Mouse (Mus musculus) intestine, postnatal 0 days (tissue): ENCODE measurements at regions not wholly inside any gene's neighbourhood (a gene's known extent, or its start where the extent isn't known, plus 50 kb on each side); places are given as distances from the start of the nearest gene placed in this dataset.
A peak's percentile ranks its signal among the peaks of the same experiment; 100 is the strongest.

Experiments
- ATAC-seq: fragments of 200-750 bp; cut with Nextera tagmentation; 2 replicates; pipeline ENCODE4 v1.8.0; 2017; ENCODE audit warnings: mild to moderate bottlenecking, moderate TSS enrichment, moderate library complexity
- H3K27ac ChIP-seq: fragments of 300-500 bp; sonication (generic); 2 replicates; pipeline ENCODE4 v1.5.1; 2014; ENCODE audit warnings: mild to moderate bottlenecking, low read depth, low read length, moderate library complexity
- H3K27me3 ChIP-seq: fragments of 300-500 bp; sonication (generic); replicated peaks from 2 replicates; pipeline ENCODE4 v1.6.1; 2014; ENCODE audit warnings: low read length, mixed read lengths; ENCODE audit not compliant: control insufficient read depth, insufficient read depth
- H3K36me3 ChIP-seq: fragments of 300-500 bp; sonication (generic); 2 replicates; pipeline ENCODE4 v1.6.1; 2014; ENCODE audit warnings: mild to moderate bottlenecking, moderate library complexity; ENCODE audit not compliant: control insufficient read depth, insufficient read depth
- H3K4me1 ChIP-seq: fragments of 300-500 bp; sonication (generic); replicated peaks from 2 replicates; pipeline ENCODE4 v1.6.1; 2014; ENCODE audit warnings: antibody characterized with exemption, low read length, mixed read lengths; ENCODE audit not compliant: control insufficient read depth, insufficient read depth
- H3K4me2 ChIP-seq: fragments of 300-500 bp; sonication (generic); replicated peaks from 2 replicates; pipeline ENCODE4 v1.6.1; 2014; ENCODE audit warnings: low read depth, mild to moderate bottlenecking, moderate library complexity
- H3K4me3 ChIP-seq: fragments of 300-500 bp; sonication (generic); 2 replicates; pipeline ENCODE4 v1.5.1; 2014; ENCODE audit warnings: low read depth, low read length
- H3K9ac ChIP-seq: fragments of 300-500 bp; sonication (generic); 2 replicates; pipeline ENCODE4 v1.6.1; 2014; ENCODE audit warnings: mild to moderate bottlenecking, low read depth, low read length
- H3K9me3 ChIP-seq: fragments of 300-500 bp; sonication (generic); 2 replicates; pipeline ENCODE4 v1.6.1; 2016; ENCODE audit warnings: mixed run types; ENCODE audit not compliant: control insufficient read depth
- CTCF ChIP-seq: sonication (generic); IDR thresholded peaks from 2 replicates; pipeline ENCODE4 v1.5.1; 2016; ENCODE audit warnings: low read depth, mild to moderate bottlenecking, control low read depth, antibody characterized with exemption, moderate library complexity
- WGBS: fragments of 180-500 bp; shearing (Covaris S2); extraction: QIAGEN DNeasy Blood & Tissue Kit; methylation state at CpG from one replicate; pipeline ENCODE4 v1.1.7; 2014; 5-methylcytosine and 5-hydroxymethylcytosine counted together

- no peaks in the 10 kb centered on the region for H3K9me3 ChIP-seq
- H3K4me2 ChIP-seq = no peak overlapping the region
- H3K27ac ChIP-seq = no peak overlapping the region
- no peak overlapping the region for H3K4me3 ChIP-seq
- ATAC-seq = no peak
- WGBS = 54% methylated on average over 2 of the region's 2 CpGs
- TF ChIP-seq CTCF = peak; percentile 40
- H3K4me1 ChIP-seq = no peaks in the 10 kb centered on the region
- H3K9ac ChIP-seq = no peak overlapping the region
- H3K36me3 ChIP-seq = no peaks in the 10 kb centered on the region
- H3K27me3 ChIP-seq = no peaks in the 10 kb centered on the region
Measured at GRCm38 (mm10) chr3:117153011-117153473, 184.3 kb upstream of the Palmd start.

GRCm38 (mm10) chr3:117152414-117152813 lies 183.6 kb upstream of the Palmd start:
- WGBS = 83% methylated on average over 8 of the region's 8 CpGs
- ATAC-seq = no peak

DNA sequence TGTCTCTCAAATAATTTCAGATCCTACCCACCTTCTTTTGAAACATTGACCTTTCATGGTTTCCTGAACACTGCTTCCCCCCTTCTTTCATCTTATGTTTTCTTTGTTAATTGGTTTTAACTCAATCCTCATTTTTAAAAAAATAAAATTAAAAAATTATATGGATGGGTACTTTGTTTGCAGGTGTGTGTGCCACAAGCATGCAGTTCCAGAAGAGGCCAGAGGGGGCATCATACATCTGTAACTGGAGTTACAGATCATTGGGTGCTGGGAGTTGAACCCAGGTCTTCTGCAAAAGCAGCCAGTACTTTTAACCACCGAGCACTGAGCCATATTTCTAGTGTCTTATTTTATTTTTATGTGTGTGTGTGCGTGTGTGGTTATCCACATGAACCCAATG lies 178.6 kb upstream of the Palmd start:
- H3K4me3 ChIP-seq = no peak overlapping the region
- no peak overlapping the region for H3K27ac ChIP-seq
- 92% methylated on average over 2 of the region's 2 CpGs for WGBS
- H3K9me3 ChIP-seq = no peaks in the 10 kb centered on the region
- H3K9ac ChIP-seq = no peak overlapping the region
- ATAC-seq = no peak
- no peak for TF ChIP-seq CTCF
- no peaks in the 10 kb centered on the region for H3K36me3 ChIP-seq
- H3K27me3 ChIP-seq = no peaks in the 10 kb centered on the region
- no peaks in the 10 kb centered on the region for H3K4me1 ChIP-seq
- H3K4me2 ChIP-seq = no peak overlapping the region

More at GRCm38 (mm10) chr3:117152414-117152813, 183.6 kb upstream of the Palmd start:
- no peak for TF ChIP-seq CTCF
- no peaks in the 10 kb centered on the region for H3K4me1 ChIP-seq
- no peak overlapping the region for H3K4me2 ChIP-seq
- no peaks in the 10 kb centered on the region for H3K36me3 ChIP-seq
- no peaks in the 10 kb centered on the region for H3K27me3 ChIP-seq
- no peak overlapping the region for H3K27ac ChIP-seq
- H3K4me3 ChIP-seq = no peak overlapping the region
- no peaks in the 10 kb centered on the region for H3K9me3 ChIP-seq
- H3K9ac ChIP-seq = no peak overlapping the region

DNA sequence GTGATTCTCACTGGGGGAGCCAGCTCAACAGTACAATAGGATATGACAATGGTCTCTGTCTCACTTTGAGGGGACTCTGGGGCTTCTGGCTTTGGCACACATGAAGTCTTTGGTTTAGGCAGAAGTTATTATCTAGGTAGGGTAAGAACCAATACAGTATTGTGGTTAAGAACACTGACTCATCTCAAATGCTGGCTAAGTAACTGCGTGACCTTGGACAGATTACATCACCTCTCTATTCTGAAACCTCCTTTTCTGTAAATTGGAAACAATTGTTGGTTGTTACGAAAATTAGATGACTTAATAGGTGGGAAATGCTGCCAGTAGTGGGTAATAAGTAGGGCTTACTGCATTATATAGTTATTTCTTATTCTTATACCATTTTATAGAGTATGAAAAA lies 171.0 kb upstream of the Palmd start:
- Histone ChIP-seq H3K9ac (no peak overlapping the region), H3K9me3 (no peaks in the 10 kb centered on the region), H3K36me3 (no peaks in the 10 kb centered on the region), H3K27ac (no peak overlapping the region), H3K4me3 (no peak overlapping the region), H3K4me1 (no peaks in the 10 kb centered on the region), H3K27me3 (no peaks in the 10 kb centered on the region), H3K4me2 (no peak overlapping the region)
- no peak for TF ChIP-seq CTCF
- 84% methylated on average over 2 of the region's 2 CpGs for WGBS
- ATAC-seq = no peak

DNA sequence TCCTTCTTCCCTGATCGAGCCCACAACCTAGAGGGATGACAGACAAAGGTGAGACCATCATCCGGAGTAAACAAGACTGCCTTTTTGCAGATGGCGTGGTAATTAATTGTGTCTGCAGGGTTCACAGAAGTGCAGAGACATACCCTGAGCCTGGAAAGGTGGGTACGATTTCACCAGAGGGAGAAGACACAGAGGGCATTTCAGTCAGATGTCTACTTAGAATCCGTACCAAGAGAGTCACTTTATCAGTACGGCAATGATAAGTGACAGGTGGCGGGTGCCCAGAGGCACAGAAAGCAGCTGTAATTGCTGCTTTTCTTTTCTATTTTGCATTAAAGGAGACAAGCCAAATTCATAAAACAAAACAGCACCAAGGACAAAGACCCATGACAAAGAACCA lies 169.9 kb upstream of the Palmd start:
- Histone ChIP-seq H3K36me3 (no peaks in the 10 kb centered on the region), H3K9me3 (no peaks in the 10 kb centered on the region), H3K9ac (no peak overlapping the region), H3K4me2 (no peak overlapping the region), H3K4me3 (no peak overlapping the region), H3K27me3 (no peaks in the 10 kb centered on the region), H3K27ac (no peak overlapping the region), H3K4me1 (no peaks in the 10 kb centered on the region)
- whole genome bisulfite sequencing = 73% methylated on average over 7 of the region's 7 CpGs
- TF ChIP-seq CTCF = no peak
- no peak for ATAC-seq

- no peaks in the 10 kb centered on the region for H3K27me3 ChIP-seq
Measured at GRCm38 (mm10) chr3:117132897-117133296, 164.1 kb upstream of the Palmd start.

DNA sequence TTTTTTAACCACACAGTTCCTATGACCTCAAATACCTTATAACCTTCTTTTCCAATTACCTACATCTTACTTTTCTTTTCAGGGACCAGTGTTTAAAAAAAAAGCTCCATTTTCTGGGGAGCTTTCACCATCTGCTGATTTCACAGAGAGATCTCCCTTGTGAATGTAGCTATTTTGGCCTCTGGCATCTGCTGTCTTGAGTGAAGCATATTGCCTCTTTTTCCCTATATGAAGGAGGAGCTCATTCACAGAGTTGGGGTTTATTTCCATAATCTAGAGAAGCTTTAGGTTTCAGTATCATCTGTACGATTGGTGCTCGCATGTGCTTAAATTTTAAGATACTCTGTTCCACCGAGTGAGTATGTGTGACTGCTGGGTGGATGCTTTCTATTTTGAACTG lies 153.4 kb upstream of the Palmd start:
- Histone ChIP-seq H3K4me2 (no peak overlapping the region), H3K9me3 (no peaks in the 10 kb centered on the region), H3K4me3 (no peak overlapping the region), H3K4me1 (no peaks in the 10 kb centered on the region), H3K27ac (no peak overlapping the region), H3K9ac (no peak overlapping the region), H3K27me3 (no peaks in the 10 kb centered on the region), H3K36me3 (no peaks in the 10 kb centered on the region)
- no peak for ATAC-seq
- no peak for TF ChIP-seq CTCF
- 93% methylated on average over 3 of the region's 3 CpGs for WGBS

More at GRCm38 (mm10) chr3:117132897-117133296, 164.1 kb upstream of the Palmd start:
- H3K4me2 ChIP-seq = no peak overlapping the region
- ATAC-seq = no peak
- H3K36me3 ChIP-seq = no peaks in the 10 kb centered on the region
- H3K27ac ChIP-seq = no peak overlapping the region
- TF ChIP-seq CTCF = no peak
- no peaks in the 10 kb centered on the region for H3K9me3 ChIP-seq
- H3K9ac ChIP-seq = no peak overlapping the region
- H3K4me3 ChIP-seq = no peak overlapping the region
- no peaks in the 10 kb centered on the region for H3K4me1 ChIP-seq
- 89% methylated on average over 4 of the region's 4 CpGs for WGBS
